Mouse (Mus musculus) lung, embryonic 14.5 days (tissue): ENCODE measurements at regions not wholly inside any gene's neighbourhood (a gene's known extent, or its start where the extent isn't known, plus 50 kb on each side); places are given as distances from the start of the nearest gene placed in this dataset.

ENCODE experiments used
- ATAC-seq: fragments of 200-750 bp; cut with Nextera tagmentation; 2 replicates; pipeline ENCODE4 v1.8.0; 2017; ENCODE audit warnings: mild to moderate bottlenecking, moderate TSS enrichment, moderate library complexity; ENCODE audit not compliant: insufficient read depth
- DNase-seq: peaks from one replicate; pipeline ENCODE4 v3.0.0-alpha.2; 2015
- H3K27ac ChIP-seq: fragments of 300-500 bp; sonication (generic); 2 replicates; pipeline ENCODE4 v1.5.1; 2014; ENCODE audit warnings: low read depth, mild to moderate bottlenecking, moderate library complexity
- H3K27me3 ChIP-seq: fragments of 300-500 bp; sonication (generic); 2 replicates; pipeline ENCODE4 v1.6.1; 2014; ENCODE audit warnings: low read length, control low read depth; ENCODE audit not compliant: insufficient read depth
- H3K36me3 ChIP-seq: fragments of 300-500 bp; sonication (generic); 2 replicates; pipeline ENCODE4 v1.6.1; 2014; ENCODE audit warnings: control low read depth; ENCODE audit not compliant: insufficient read depth
- H3K4me1 ChIP-seq: fragments of 300-500 bp; sonication (generic); 2 replicates; pipeline ENCODE4 v1.6.1; 2014; ENCODE audit warnings: antibody characterized with exemption, control low read depth; ENCODE audit not compliant: insufficient read depth
- H3K4me2 ChIP-seq: fragments of 300-500 bp; sonication (generic); 2 replicates; pipeline ENCODE4 v1.6.1; 2014; ENCODE audit warnings: mild to moderate bottlenecking
- H3K4me3 ChIP-seq: fragments of 300-500 bp; sonication (generic); 2 replicates; pipeline ENCODE4 v1.5.1; 2014; ENCODE audit warnings: low read depth, low read length
- H3K9ac ChIP-seq: fragments of 300-500 bp; sonication (generic); 2 replicates; pipeline ENCODE4 v1.6.1; 2014
- H3K9me3 ChIP-seq: fragments of 300-500 bp; sonication (generic); 2 replicates; pipeline ENCODE4 v1.6.1; 2016; ENCODE audit warnings: low read depth, low read length, control low read depth
- CTCF ChIP-seq: IDR thresholded peaks from 2 replicates; pipeline ENCODE4 v1.5.1; 2016; ENCODE audit warnings: antibody characterized with exemption, low read depth
- WGBS: fragments of 180-500 bp; shearing (Covaris S2); extraction: QIAGEN DNeasy Blood & Tissue Kit; methylation state at CpG from one replicate; pipeline ENCODE4 v1.1.7; 2014; 5-methylcytosine and 5-hydroxymethylcytosine counted together

DNA sequence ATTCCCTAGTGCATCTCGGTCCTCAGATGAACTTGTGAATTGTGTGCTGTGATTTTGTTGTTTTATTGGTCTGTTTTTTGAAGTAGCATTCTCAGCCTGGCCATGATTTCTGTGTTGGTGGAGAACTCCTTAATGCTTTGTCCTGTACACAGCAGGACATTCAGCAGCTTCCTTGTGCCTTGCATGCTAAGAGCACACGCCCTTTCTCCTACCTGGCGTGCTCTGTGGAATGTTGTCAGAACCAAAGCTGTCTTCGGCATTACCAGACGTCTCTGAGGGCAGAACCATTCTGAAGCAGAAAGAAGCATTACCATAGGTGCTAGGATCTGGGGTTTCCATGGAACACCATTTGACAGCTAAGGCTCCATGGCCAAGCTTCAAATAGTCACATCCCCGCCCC is 75.0 kb upstream of the Epc2 start:
- 83% methylated on average over 6 of the region's 6 CpGs for WGBS
- Histone ChIP-seq H3K27me3 (no peaks in the 10 kb centered on the region), H3K9me3 (no peaks in the 10 kb centered on the region), H3K36me3 (no peaks in the 10 kb centered on the region), H3K27ac (no peak overlapping the region), H3K4me3 (no peak overlapping the region), H3K4me2 (no peak overlapping the region), H3K9ac (no peak overlapping the region), H3K4me1 (0 out of 2 replicates have a peak, but pooled peaks cover 3% of the 10 kb centered on the region)
- no peak for TF ChIP-seq CTCF
- ATAC-seq, result no peak
- no peak for DNase-seq

DNA sequence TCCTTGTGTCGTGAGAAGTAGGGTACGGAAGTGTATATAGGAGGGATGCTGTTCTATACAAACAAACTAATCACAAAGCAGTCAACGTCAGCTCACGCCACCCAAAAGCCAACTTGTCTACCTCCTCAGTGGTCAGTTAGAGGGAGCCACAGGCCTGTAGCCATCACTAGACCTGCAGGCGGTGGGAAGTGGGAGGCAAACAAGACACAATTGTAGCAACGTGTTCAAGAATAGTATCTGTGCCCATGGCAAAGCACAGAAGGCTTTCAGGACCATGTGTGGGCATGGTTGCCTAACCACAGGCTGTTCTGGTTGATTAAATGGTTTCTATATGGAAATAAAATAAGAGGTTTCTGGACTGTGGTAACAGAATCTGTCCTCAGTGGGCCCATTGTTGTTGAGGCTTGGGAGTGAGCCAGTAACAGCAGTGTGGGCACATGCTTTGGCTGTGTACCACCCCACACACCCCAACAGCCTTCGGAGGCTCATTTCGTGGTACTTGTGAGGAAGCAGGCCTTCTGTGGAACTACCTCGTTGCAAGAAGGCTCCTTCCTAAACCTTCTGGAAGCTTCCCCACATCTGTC is 72.0 kb upstream of the Epc2 start:
- TF ChIP-seq CTCF, result no peak
- DNase-seq, result no peak
- Histone ChIP-seq H3K4me1 (no peaks in the 10 kb centered on the region), H3K9ac (no peak overlapping the region), H3K27me3 (no peaks in the 10 kb centered on the region), H3K27ac (no peak overlapping the region), H3K9me3 (no peaks in the 10 kb centered on the region), H3K4me2 (no peak overlapping the region), H3K4me3 (no peak overlapping the region), H3K36me3 (no peaks in the 10 kb centered on the region)
- ATAC-seq, result no peak
- 85% methylated on average over 9 of the region's 9 CpGs for WGBS

DNA sequence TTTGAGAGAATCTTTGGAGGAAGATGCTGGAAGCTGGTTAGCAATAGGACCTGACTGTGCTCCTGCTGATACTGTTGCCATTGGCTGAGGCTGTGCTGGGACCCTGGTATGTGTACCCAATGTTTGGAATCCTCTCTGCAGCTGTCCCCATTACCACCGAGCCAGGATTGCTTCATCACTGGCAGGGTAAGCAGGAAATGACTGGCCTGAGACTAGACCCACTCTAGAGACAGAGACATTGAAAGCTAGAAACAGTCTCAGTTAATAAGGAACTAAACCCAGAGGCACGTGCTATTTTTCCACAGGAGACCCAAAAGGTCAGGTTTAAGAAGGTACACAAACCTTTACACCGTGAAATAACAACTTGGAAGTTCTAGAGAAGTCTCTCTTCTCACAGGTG is 70.3 kb upstream of the Epc2 start:
- no peak for TF ChIP-seq CTCF
- Histone ChIP-seq H3K36me3 (no peaks in the 10 kb centered on the region), H3K27ac (no peak overlapping the region), H3K27me3 (no peaks in the 10 kb centered on the region), H3K4me2 (no peak overlapping the region), H3K4me3 (no peak overlapping the region), H3K9me3 (no peaks in the 10 kb centered on the region), H3K4me1 (no peaks in the 10 kb centered on the region), H3K9ac (no peak overlapping the region)
- DNase-seq (no peak), ATAC-seq (no peak)
- 48% methylated on average over 3 of the region's 3 CpGs for WGBS

DNA sequence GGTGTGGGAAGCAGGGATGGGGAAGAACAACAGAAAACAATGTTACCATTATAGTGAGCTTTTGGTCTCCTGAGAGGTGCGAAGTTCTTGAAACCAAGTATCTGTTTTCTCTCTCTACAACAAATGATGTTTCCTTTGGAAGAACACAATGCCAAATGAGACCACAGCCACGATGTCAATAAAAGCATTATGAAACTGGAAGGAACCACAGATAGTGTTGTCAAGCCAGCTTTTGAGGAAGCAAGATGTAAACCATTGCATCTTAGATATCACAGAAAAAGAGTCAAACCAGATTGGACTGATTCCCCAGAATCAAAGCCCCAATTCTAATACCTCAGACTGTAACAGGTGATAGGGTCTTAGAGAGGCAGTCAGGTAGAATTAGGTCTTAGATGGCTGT is 64.5 kb upstream of the Epc2 start:
- Histone ChIP-seq H3K4me2 (no peak overlapping the region), H3K4me3 (no peak overlapping the region), H3K9ac (no peak overlapping the region), H3K36me3 (no peaks in the 10 kb centered on the region), H3K4me1 (no peaks in the 10 kb centered on the region), H3K27me3 (no peaks in the 10 kb centered on the region), H3K9me3 (no peaks in the 10 kb centered on the region), H3K27ac (no peak overlapping the region)
- TF ChIP-seq CTCF, result no peak
- DNase-seq (no peak), ATAC-seq (no peak)
- 70% methylated on average over 2 of the region's 2 CpGs for WGBS

DNA sequence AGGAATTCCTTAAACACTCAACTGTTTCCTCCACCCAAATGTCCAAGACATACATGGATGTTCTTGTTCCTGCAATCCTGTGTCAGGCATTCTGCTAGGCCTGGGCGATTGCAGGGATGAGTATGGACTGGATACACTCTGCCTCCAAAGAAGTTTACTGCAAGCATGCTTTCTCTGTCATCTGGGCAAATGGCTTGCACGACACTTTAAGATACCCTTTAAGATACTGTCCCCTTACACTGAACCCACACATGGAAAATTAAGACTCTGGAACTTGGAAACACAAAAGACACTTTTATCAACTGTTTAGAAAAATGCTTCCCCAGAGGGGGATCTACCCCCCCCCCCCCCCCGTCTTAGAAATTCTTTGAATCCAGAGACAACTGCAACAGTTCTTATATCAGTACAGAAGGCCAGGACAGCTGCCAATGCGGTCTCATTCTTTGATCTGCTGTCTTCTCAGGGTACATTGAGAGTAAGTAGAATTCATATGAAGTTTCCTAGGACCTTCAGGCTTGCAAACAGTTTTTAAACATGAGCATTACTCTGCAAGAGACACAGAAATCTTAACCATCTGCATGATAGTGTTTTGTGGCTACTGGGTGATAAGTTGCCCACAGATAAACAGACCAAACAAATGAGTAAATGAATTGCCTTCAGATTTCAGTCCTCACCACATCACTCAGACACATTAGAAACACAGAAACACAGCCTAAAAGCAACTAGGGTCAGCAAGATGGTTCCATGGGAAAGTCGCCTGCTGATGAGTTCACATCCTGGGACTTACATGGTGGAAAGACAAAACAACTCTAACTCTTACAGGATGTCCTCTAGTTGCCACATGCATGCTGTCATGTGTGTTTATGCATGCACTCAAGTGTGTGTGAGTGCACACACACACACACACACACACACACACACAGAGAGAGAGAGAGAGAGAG is 59.7 kb upstream of the Epc2 start:
- DNase-seq, result peak; percentile 87
- H3K27me3 ChIP-seq, result no peaks in the 10 kb centered on the region
- TF ChIP-seq CTCF, result no peak
- peak overlapping the region; percentile 52 for H3K27ac ChIP-seq
- H3K36me3 ChIP-seq, result no peaks in the 10 kb centered on the region
- no peak overlapping the region for H3K4me3 ChIP-seq
- H3K4me2 ChIP-seq, result no peak overlapping the region
- H3K9ac ChIP-seq, result no peak overlapping the region
- peak; percentile 89 for ATAC-seq
- H3K9me3 ChIP-seq, result no peaks in the 10 kb centered on the region
- WGBS, result 34% methylated on average over 5 of the region's 5 CpGs
- peaks cover 4% of the 10 kb centered on the region for H3K4me1 ChIP-seq
